Mouse (Mus musculus): ENCODE results near the gene Tnc. TPM values are rescaled to one million over a fixed set of nuclear protein-coding genes. Genes with fewer than 3 reads are reported as not detected.

The Tnc gene
- polyA plus RNA-seq, 1 experiment from 2014 or later, result 36.4 TPM

- no peak overlapping the region for H3K27ac ChIP-seq (ENCODE audit: low read depth)
- H3K9me3 ChIP-seq (ENCODE audit: low read depth, low read length), result no peaks in the 10 kb centered on the region
- H3K4me1 ChIP-seq (ENCODE audit: insufficient read depth), result 0 out of 2 replicates have a peak, but pooled peaks cover 4% of the 10 kb centered on the region
- no peak overlapping the region for H3K4me2 ChIP-seq
- no peaks in the 10 kb centered on the region for H3K27me3 ChIP-seq (ENCODE audit: insufficient read depth, low read length)
- H3K9ac ChIP-seq, result no peak overlapping the region
- 87% methylated on average over 6 of the region's 6 CpGs for WGBS
- H3K36me3 ChIP-seq (ENCODE audit: insufficient read depth), result no peaks in the 10 kb centered on the region
- H3K4me3 ChIP-seq (ENCODE audit: low read depth, low read length), result no peak overlapping the region
- DNase-seq (no peak), ATAC-seq (ENCODE audit: insufficient read depth) (no peak)
- no peak for TF ChIP-seq CTCF (IDR thresholded peaks at IDR 0.05; ENCODE audit: low read depth)
Measured at GRCm38 (mm10) chr4:64025591-64025990, 21.2 kb downstream of the Tnc start.

- H3K4me2 ChIP-seq, result no peak overlapping the region
- H3K4me3 ChIP-seq (ENCODE audit: low read depth, low read length), result no peak overlapping the region
- no peak for ATAC-seq (ENCODE audit: insufficient read depth)
- no peak overlapping the region for H3K9ac ChIP-seq
- no peaks in the 10 kb centered on the region for H3K9me3 ChIP-seq (ENCODE audit: low read depth, low read length)
- H3K4me1 ChIP-seq (ENCODE audit: insufficient read depth), result no peaks in the 10 kb centered on the region
- H3K27ac ChIP-seq (ENCODE audit: low read depth), result no peak overlapping the region
- TF ChIP-seq CTCF (IDR thresholded peaks at IDR 0.05; ENCODE audit: low read depth), result no peak
- 58% methylated on average over 4 of the region's 4 CpGs for WGBS
- no peak for DNase-seq
- no peaks in the 10 kb centered on the region for H3K27me3 ChIP-seq (ENCODE audit: insufficient read depth, low read length)
- no peaks in the 10 kb centered on the region for H3K36me3 ChIP-seq (ENCODE audit: insufficient read depth)
Measured at GRCm38 (mm10) chr4:64024041-64024779, 22.6 kb downstream of the Tnc start.

GRCm38 (mm10) chr4:64020930-64021589 lies 25.8 kb downstream of the Tnc start:
- Histone ChIP-seq H3K36me3 (ENCODE audit: insufficient read depth) (no peaks in the 10 kb centered on the region), H3K27me3 (ENCODE audit: insufficient read depth, low read length) (no peaks in the 10 kb centered on the region), H3K9me3 (ENCODE audit: low read depth, low read length) (no peaks in the 10 kb centered on the region), H3K4me1 (ENCODE audit: insufficient read depth) (no peaks in the 10 kb centered on the region), H3K4me2 (no peak overlapping the region), H3K4me3 (ENCODE audit: low read depth, low read length) (no peak overlapping the region), H3K9ac (no peak overlapping the region), H3K27ac (ENCODE audit: low read depth) (no peak overlapping the region)
- TF ChIP-seq CTCF (IDR thresholded peaks at IDR 0.05; ENCODE audit: low read depth), result no peak
- WGBS, result 81% methylated on average over 10 of the region's 10 CpGs
- no peak for DNase-seq
- no peak for ATAC-seq (ENCODE audit: insufficient read depth)

- Histone ChIP-seq H3K4me1 (ENCODE audit: insufficient read depth) (no peaks in the 10 kb centered on the region), H3K27ac (ENCODE audit: low read depth) (no peak overlapping the region), H3K27me3 (ENCODE audit: insufficient read depth, low read length) (no peaks in the 10 kb centered on the region), H3K4me3 (ENCODE audit: low read depth, low read length) (no peak overlapping the region), H3K9ac (no peak overlapping the region), H3K9me3 (ENCODE audit: low read depth, low read length) (no peaks in the 10 kb centered on the region), H3K36me3 (ENCODE audit: insufficient read depth) (no peaks in the 10 kb centered on the region), H3K4me2 (no peak overlapping the region)
- no peak for ATAC-seq (ENCODE audit: insufficient read depth)
- 89% methylated on average over 8 of the region's 8 CpGs for WGBS
- DNase-seq, result no peak
- TF ChIP-seq CTCF (IDR thresholded peaks at IDR 0.05; ENCODE audit: low read depth), result no peak
Measured at GRCm38 (mm10) chr4:64020151-64020550, 26.7 kb downstream of the Tnc start.

GRCm38 (mm10) chr4:64011308-64011707 lies 35.5 kb downstream of the Tnc start:
- Histone ChIP-seq H3K36me3 (ENCODE audit: insufficient read depth) (0 out of 2 replicates have a peak, but pooled peaks cover 9% of the 10 kb centered on the region), H3K9me3 (ENCODE audit: low read depth, low read length) (no peaks in the 10 kb centered on the region), H3K9ac (no peak overlapping the region), H3K27me3 (ENCODE audit: insufficient read depth, low read length) (no peaks in the 10 kb centered on the region), H3K4me1 (ENCODE audit: insufficient read depth) (no peaks in the 10 kb centered on the region), H3K27ac (ENCODE audit: low read depth) (no peak overlapping the region), H3K4me3 (ENCODE audit: low read depth, low read length) (no peak overlapping the region), H3K4me2 (no peak overlapping the region)
- 9% methylated on average over 2 of the region's 2 CpGs for WGBS
- TF ChIP-seq CTCF (IDR thresholded peaks at IDR 0.05; ENCODE audit: low read depth), result no peak
- no peak for DNase-seq
- no peak for ATAC-seq (ENCODE audit: insufficient read depth)

- H3K4me3 ChIP-seq (ENCODE audit: low read depth, low read length), result no peak overlapping the region
- no peak for TF ChIP-seq CTCF (IDR thresholded peaks at IDR 0.05; ENCODE audit: low read depth)
- no peak overlapping the region for H3K4me2 ChIP-seq
- no peak overlapping the region for H3K27ac ChIP-seq (ENCODE audit: low read depth)
- 95% methylated on average over 1 of the region's 1 CpGs for WGBS
- H3K9me3 ChIP-seq (ENCODE audit: low read depth, low read length), result no peaks in the 10 kb centered on the region
- H3K27me3 ChIP-seq (ENCODE audit: insufficient read depth, low read length), result no peaks in the 10 kb centered on the region
- no peak overlapping the region for H3K9ac ChIP-seq
- H3K36me3 ChIP-seq (ENCODE audit: insufficient read depth), result 0 out of 2 replicates have a peak, but pooled peaks cover 9% of the 10 kb centered on the region
- DNase-seq, result no peak
- H3K4me1 ChIP-seq (ENCODE audit: insufficient read depth), result no peaks in the 10 kb centered on the region
- ATAC-seq (ENCODE audit: insufficient read depth), result no peak
Measured at GRCm38 (mm10) chr4:64009936-64010335, 36.9 kb downstream of the Tnc start.

- no peak for ATAC-seq (ENCODE audit: insufficient read depth)
- DNase-seq, result no peak
- Histone ChIP-seq H3K36me3 (ENCODE audit: insufficient read depth) (0 out of 2 replicates have a peak, but pooled peaks cover 5% of the 10 kb centered on the region), H3K4me1 (ENCODE audit: insufficient read depth) (peaks cover 9% of the 10 kb centered on the region), H3K27ac (ENCODE audit: low read depth) (no peak overlapping the region), H3K9me3 (ENCODE audit: low read depth, low read length) (no peaks in the 10 kb centered on the region), H3K9ac (no peak overlapping the region), H3K4me2 (no peak overlapping the region), H3K27me3 (ENCODE audit: insufficient read depth, low read length) (no peaks in the 10 kb centered on the region), H3K4me3 (ENCODE audit: low read depth, low read length) (no peak overlapping the region)
- no peak for TF ChIP-seq CTCF (IDR thresholded peaks at IDR 0.05; ENCODE audit: low read depth)
- 80% methylated on average over 4 of the region's 4 CpGs for WGBS
Measured at GRCm38 (mm10) chr4:64005198-64005597, 41.6 kb downstream of the Tnc start.

Measured in lung, embryonic 14.5 days (tissue).